In genomic region chr17:47501946-47502706, GRCm38 (mm10) we compare ENCODE assay signal across 8 mouse cellular contexts. TPM values are rescaled to one million over a fixed set of nuclear protein-coding genes. Genes with fewer than 3 reads are reported as not detected.
DNase-seq lines count a peak whose midpoint lies in the region; ATAC-seq and TF ChIP-seq lines count a peak whose summit lies in the region.

Gene Taf8, minus strand, starts transcription at chr17:47502292.

- TF ChIP-seq CTCF in ES-Bruce4 (IDR thresholded peaks at IDR 0.05; ENCODE audit: low read depth, low read length) = no peak
- no peak for TF ChIP-seq CTCF in liver, postnatal 0 days (IDR thresholded peaks at IDR 0.05; ENCODE audit: low read depth)

- DNase-seq in heart, postnatal 10 days = peak; percentile 96 to 97
- peak; percentile 87 for DNase-seq in large intestine, adult 2 months (ENCODE audit: low read depth, low spot score)
- peak; percentile 96 for DNase-seq in liver, postnatal 0 days
- peak; percentile 95 for DNase-seq in testis, postnatal 10 days (ENCODE audit: low spot score)

- 0 out of 2 replicates have a peak, but pooled peaks have one; percentile 47 for TF ChIP-seq EP300 in ES-Bruce4 (IDR thresholded peaks at IDR 0.05; ENCODE audit: insufficient read depth, low read depth, low read length)
- peak; percentile 11; the same call in 1 of the 2 replicates for TF ChIP-seq EP300 in liver, postnatal 0 days (IDR thresholded peaks at IDR 0.05; ENCODE audit: low read depth)

- ATAC-seq in cerebellum, adult (ENCODE audit: insufficient number of reproducible peaks, low FRiP score, low TSS enrichment) = peak; percentile 96
- peak; percentile 98 for ATAC-seq in forebrain, embryonic 13.5 days
- peak; percentile 91 for ATAC-seq in liver, postnatal 0 days
- peak; percentile 97 for ATAC-seq in neural tube, embryonic 14.5 days (ENCODE audit: low read depth)

- peak within 1 kb of the TSS; percentile 78 for H3K4me2 ChIP-seq in forebrain, embryonic 13.5 days
- peak within 1 kb of the TSS; percentile 74 for H3K4me2 ChIP-seq in liver, postnatal 0 days (ENCODE audit: low read depth, low read length)
- peak within 1 kb of the TSS; percentile 81 for H3K4me2 ChIP-seq in neural tube, embryonic 14.5 days (ENCODE audit: low read depth, low read length)

- no peaks in the 10 kb centered on the region for H3K9me3 ChIP-seq in ES-Bruce4 (replicated peaks; ENCODE audit: control insufficient read depth, insufficient read depth, low read length, poor library complexity, severe bottlenecking)
- no peaks in the 10 kb centered on the region for H3K9me3 ChIP-seq in forebrain, embryonic 13.5 days (replicated peaks)
- no peaks in the 10 kb centered on the region for H3K9me3 ChIP-seq in liver, postnatal 0 days (ENCODE audit: low read length)
- H3K9me3 ChIP-seq in neural tube, embryonic 14.5 days (ENCODE audit: control insufficient read depth, low read length) = no peaks in the 10 kb centered on the region

- peaks cover 4% of the 10 kb centered on the region for H3K4me1 ChIP-seq in ES-Bruce4 (ENCODE audit: control insufficient read depth, insufficient read depth, low read length)
- peaks cover 17% of the 10 kb centered on the region for H3K4me1 ChIP-seq in forebrain, embryonic 13.5 days
- peaks cover 34% of the 10 kb centered on the region for H3K4me1 ChIP-seq in liver, postnatal 0 days (ENCODE audit: insufficient read depth)
- peaks cover 12% of the 10 kb centered on the region; the same call in 1 of the 2 replicates for H3K4me1 ChIP-seq in neural tube, embryonic 14.5 days (ENCODE audit: control insufficient read depth, insufficient read depth, low read length)

- no peaks in the 10 kb centered on the region for H3K27me3 ChIP-seq in ES-Bruce4 (ENCODE audit: control insufficient read depth, insufficient read depth, low read length, poor library complexity, severe bottlenecking)
- peaks cover 9% of the 10 kb centered on the region for H3K27me3 ChIP-seq in forebrain, embryonic 13.5 days
- H3K27me3 ChIP-seq in liver, postnatal 0 days (ENCODE audit: insufficient read depth, low read length) = no peaks in the 10 kb centered on the region
- H3K27me3 ChIP-seq in neural tube, embryonic 14.5 days (ENCODE audit: control insufficient read depth, insufficient read depth, low read length) = no peaks in the 10 kb centered on the region

- H3K36me3 ChIP-seq in ES-Bruce4 (ENCODE audit: control insufficient read depth, insufficient read depth, low read length, poor library complexity, severe bottlenecking) = peaks cover 32% of the 10 kb centered on the region
- peaks cover 28% of the 10 kb centered on the region for H3K36me3 ChIP-seq in forebrain, embryonic 13.5 days (ENCODE audit: poor library complexity, severe bottlenecking)
- peaks cover 27% of the 10 kb centered on the region for H3K36me3 ChIP-seq in liver, postnatal 0 days (replicated peaks; ENCODE audit: insufficient read depth, low read length)
- peaks cover 5% of the 10 kb centered on the region; the same call in 1 of the 2 replicates for H3K36me3 ChIP-seq in neural tube, embryonic 14.5 days (ENCODE audit: control insufficient read depth, insufficient read depth, low read length)

- peak; percentile 32 for TF ChIP-seq POLR2A in ES-Bruce4 (IDR thresholded peaks at IDR 0.05; ENCODE audit: insufficient read depth, low read length)

- intact Hi-C loops in heart, postnatal 10 days (cut with DNase I) = no loop called here

- H3K27ac ChIP-seq in ES-Bruce4 (ENCODE audit: insufficient read depth, low read length) = peak within 1 kb of the TSS; percentile 87
- peak within 1 kb of the TSS; percentile 65 for H3K27ac ChIP-seq in forebrain, embryonic 13.5 days
- peak within 1 kb of the TSS; percentile 70 for H3K27ac ChIP-seq in liver, postnatal 0 days (ENCODE audit: low read depth)
- peak within 1 kb of the TSS; percentile 69; the same call in 1 of the 2 replicates for H3K27ac ChIP-seq in neural tube, embryonic 14.5 days (ENCODE audit: low read depth, low read length)

- H3K4me3 ChIP-seq in ES-Bruce4 (ENCODE audit: low read depth, low read length) = peak within 1 kb of the TSS; percentile 79
- peak within 1 kb of the TSS; percentile 70 for H3K4me3 ChIP-seq in forebrain, embryonic 13.5 days
- peak within 1 kb of the TSS; percentile 65 for H3K4me3 ChIP-seq in liver, postnatal 0 days (ENCODE audit: low read depth, low read length)
- H3K4me3 ChIP-seq in neural tube, embryonic 14.5 days (ENCODE audit: low read depth, low read length) = peak within 1 kb of the TSS; percentile 70

- H3K9ac ChIP-seq in ES-Bruce4 (ENCODE audit: low read depth, poor library complexity, severe bottlenecking) = peak within 1 kb of the TSS; percentile 71
- H3K9ac ChIP-seq in forebrain, embryonic 13.5 days = peak within 1 kb of the TSS; percentile 82
- H3K9ac ChIP-seq in liver, postnatal 0 days (replicated peaks) = peak within 1 kb of the TSS; percentile 70
- H3K9ac ChIP-seq in neural tube, embryonic 14.5 days (replicated peaks; ENCODE audit: low read depth, low read length) = peak within 1 kb of the TSS; percentile 70

- WGBS in forebrain, embryonic 13.5 days = 1% methylated on average over 40 of the region's 40 CpGs
- under 1% methylated on average over 40 of the region's 40 CpGs for WGBS in large intestine, adult 2 months
- 2% methylated on average over 40 of the region's 40 CpGs for WGBS in liver, postnatal 0 days (ENCODE audit: insufficient replicate concordance)
- 2% methylated on average over 40 of the region's 40 CpGs for WGBS in neural tube, embryonic 14.5 days

RNA-seq across cellular contexts. Expression of gene Taf8, which starts in this region (rescaled TPM):
- polyA plus RNA-seq in ES-Bruce4 (2011; ENCODE audit: insufficient read depth, insufficient read length, low read depth, missing spikeins) = 45.5 and 46.6 TPM in 2 replicates
- 26.5 and 31.0 TPM in 2 replicates for polyA plus RNA-seq in forebrain, embryonic 13.5 days (2015; fragmentation: Nextera tagmentation; extraction: Ambion mirVana)
- total RNA-seq in heart, postnatal 10 days (2021) = 10 to 100 TPM; 14.0 to 15.5 TPM
- polyA plus RNA-seq in large intestine, adult 2 months (2012; rRNA removed) = 15.3 and 19.7 TPM in 2 replicates
- polyA plus RNA-seq in liver, postnatal 0 days (2015; fragmentation: Nextera tagmentation; extraction: Ambion mirVana) = 6.5 and 8.1 TPM in 2 replicates
- polyA plus RNA-seq in neural tube, embryonic 14.5 days (2014; fragmentation: Nextera tagmentation; extraction: Ambion mirVana) = 16.4 and 17.1 TPM in 2 replicates

Comparison
In these comparisons a context has a peak if more than half of its experiments do, and no peak if none do; other contexts are left out.
1. Peak in every context shown above with its lines: DNase-seq, ATAC-seq, H3K4me3 ChIP-seq and H3K27ac ChIP-seq.